Mouse (Mus musculus) forebrain, embryonic 14.5 days (tissue): Measurements from ENCODE around the gene Adamts13. TPM values are rescaled to one million over a fixed set of nuclear protein-coding genes. Genes with fewer than 3 reads are reported as not detected.
A peak's percentile ranks its signal among the peaks of the same experiment; 100 is the strongest.

Source experiments
- ATAC-seq: fragments of 200-750 bp; cut with Nextera tagmentation; 2 replicates; pipeline ENCODE4 v1.8.0; 2017; ENCODE audit warnings: mild to moderate bottlenecking, moderate library complexity
- DNase-seq: peaks from one replicate; pipeline ENCODE4 v3.0.0-alpha.2; 2015; ENCODE audit warnings: low spot score
- H3K27ac ChIP-seq: fragments of 300-500 bp; sonication (generic); 2 replicates; pipeline ENCODE4 v1.5.1; 2014; ENCODE audit warnings: low read depth, mild to moderate bottlenecking, control low read depth, low read length, moderate library complexity
- H3K27me3 ChIP-seq: fragments of 300-500 bp; sonication (generic); replicated peaks from 2 replicates; pipeline ENCODE4 v1.6.1; 2014; ENCODE audit warnings: low read length, control low read depth, mixed read lengths; ENCODE audit not compliant: control insufficient read depth, insufficient read depth
- H3K36me3 ChIP-seq: fragments of 300-500 bp; sonication (generic); 2 replicates; pipeline ENCODE4 v1.6.1; 2014; ENCODE audit warnings: low read length, control low read depth; ENCODE audit not compliant: control insufficient read depth, insufficient read depth
- H3K4me1 ChIP-seq: fragments of 300-500 bp; sonication (generic); 2 replicates; pipeline ENCODE4 v1.6.1; 2014; ENCODE audit warnings: antibody characterized with exemption, low read length, control low read depth; ENCODE audit not compliant: control insufficient read depth, insufficient read depth
- H3K4me2 ChIP-seq: fragments of 300-500 bp; sonication (generic); 2 replicates; pipeline ENCODE4 v1.6.1; 2014; ENCODE audit warnings: mild to moderate bottlenecking, control low read depth, low read length
- H3K4me3 ChIP-seq: fragments of 300-500 bp; sonication (generic); 2 replicates; pipeline ENCODE4 v1.5.1; 2014; ENCODE audit warnings: low read depth, low read length, control low read depth
- H3K9ac ChIP-seq: fragments of 300-500 bp; sonication (generic); 2 replicates; pipeline ENCODE4 v1.6.1; 2014; ENCODE audit warnings: mild to moderate bottlenecking, low read length, control low read depth, moderate library complexity
- H3K9me3 ChIP-seq: fragments of 300-500 bp; sonication (generic); replicated peaks from 2 replicates; pipeline ENCODE4 v1.6.1; 2016; ENCODE audit warnings: low read length, control low read depth, mixed read lengths; ENCODE audit not compliant: control insufficient read depth
- WGBS: fragments of 180-500 bp; shearing (Covaris S2); extraction: QIAGEN DNeasy Blood & Tissue Kit; methylation state at CpG from one replicate; pipeline ENCODE4 v1.1.7; 2014; 5-methylcytosine and 5-hydroxymethylcytosine counted together
- polyA plus RNA-seq: library from polyadenylated mRNA; unstranded; fragments of >200 nt; fragmentation: Nextera tagmentation; extraction: Ambion mirVana; gene quantifications from 2 replicates; pipeline ENCODE4 v1.2.1, GENCODE M21; 2014

The Adamts13 gene
- polyA plus RNA-seq, 1 experiment from 2014 or later = 0.53 TPM

- DNase-seq (no peak), ATAC-seq (no peak)
- Histone ChIP-seq H3K27ac (no peak overlapping the region), H3K4me2 (no peak overlapping the region), H3K4me1 (no peaks in the 10 kb centered on the region), H3K9me3 (no peaks in the 10 kb centered on the region), H3K36me3 (0 out of 2 replicates have a peak, but pooled peaks cover 7% of the 10 kb centered on the region), H3K4me3 (no peak overlapping the region), H3K27me3 (no peaks in the 10 kb centered on the region), H3K9ac (no peak overlapping the region)
- WGBS = 86% methylated on average over 3 of the region's 3 CpGs
Measured at GRCm38 (mm10) chr2:27025545-27025944, 52.3 kb downstream of the Adamts13 start.

- H3K9ac ChIP-seq = no peak overlapping the region
- H3K27me3 ChIP-seq = no peaks in the 10 kb centered on the region
- 0 out of 2 replicates have a peak, but pooled peaks cover 4% of the 10 kb centered on the region for H3K36me3 ChIP-seq
- H3K27ac ChIP-seq = no peak overlapping the region
- no peak overlapping the region for H3K4me3 ChIP-seq
- no peaks in the 10 kb centered on the region for H3K9me3 ChIP-seq
- 93% methylated on average over 3 of the region's 3 CpGs for WGBS
- H3K4me1 ChIP-seq = no peaks in the 10 kb centered on the region
- DNase-seq (no peak), ATAC-seq (no peak)
- no peak overlapping the region for H3K4me2 ChIP-seq
Measured at GRCm38 (mm10) chr2:27026332-27026731, 53.1 kb downstream of the Adamts13 start.

GRCm38 (mm10) chr2:27026857-27027617 is 53.8 kb downstream of the Adamts13 start:
- H3K4me2 ChIP-seq = peak overlapping the region; percentile 63
- peak overlapping the region; percentile 27; the same call in 1 of the 2 replicates for H3K4me3 ChIP-seq
- H3K9ac ChIP-seq = peak overlapping the region; percentile 57
- H3K9me3 ChIP-seq = no peaks in the 10 kb centered on the region
- WGBS = 72% methylated on average over 10 of the region's 10 CpGs
- no peaks in the 10 kb centered on the region for H3K4me1 ChIP-seq
- no peaks in the 10 kb centered on the region for H3K36me3 ChIP-seq
- ATAC-seq (no peak), DNase-seq (no peak)
- no peaks in the 10 kb centered on the region for H3K27me3 ChIP-seq
- H3K27ac ChIP-seq = no peak overlapping the region

GRCm38 (mm10) chr2:27027618-27028436 is 54.6 kb downstream of the Adamts13 start, which contains the start of gene Slc2a6:
Slc2a6 (minus strand) TSS chr2:27027998.
- Histone ChIP-seq H3K36me3 (no peaks in the 10 kb centered on the region), H3K9ac (peak within 1 kb of the TSS; percentile 57), H3K9me3 (no peaks in the 10 kb centered on the region), H3K4me1 (no peaks in the 10 kb centered on the region), H3K27ac (no peak within 1 kb of the TSS), H3K4me2 (peak within 1 kb of the TSS; percentile 63), H3K27me3 (no peaks in the 10 kb centered on the region), H3K4me3 (peak within 1 kb of the TSS; percentile 27)
- peak; percentile 95 for DNase-seq
- 3% methylated on average over 38 of the region's 38 CpGs for WGBS
- peak; percentile 100 for ATAC-seq

- Histone ChIP-seq H3K4me3 (peak overlapping the region; percentile 27), H3K9ac (peak overlapping the region; percentile 57; the same call in 1 of the 2 replicates), H3K27me3 (no peaks in the 10 kb centered on the region), H3K4me1 (no peaks in the 10 kb centered on the region), H3K27ac (no peak overlapping the region), H3K4me2 (peak overlapping the region; percentile 63), H3K36me3 (no peaks in the 10 kb centered on the region), H3K9me3 (no peaks in the 10 kb centered on the region)
- no peak; the same call in 1 of the 2 replicates for ATAC-seq
- no peak for DNase-seq
- WGBS = 72% methylated on average over 4 of the region's 4 CpGs
Measured at GRCm38 (mm10) chr2:27028437-27029015, 55.3 kb downstream of the Adamts13 start.

- Histone ChIP-seq H3K27ac (no peak overlapping the region), H3K36me3 (no peaks in the 10 kb centered on the region), H3K4me1 (no peaks in the 10 kb centered on the region), H3K27me3 (no peaks in the 10 kb centered on the region), H3K4me3 (no peak overlapping the region), H3K9ac (no peak overlapping the region), H3K9me3 (no peaks in the 10 kb centered on the region), H3K4me2 (no peak overlapping the region)
- no peak for DNase-seq
- no peak for ATAC-seq
- WGBS = 76% methylated on average over 2 of the region's 2 CpGs
Measured at GRCm38 (mm10) chr2:27032361-27032760, 59.1 kb downstream of the Adamts13 start.

GRCm38 (mm10) chr2:27036003-27036402 is 62.8 kb downstream of the Adamts13 start:
- H3K27me3 ChIP-seq = no peaks in the 10 kb centered on the region
- no peak overlapping the region for H3K9ac ChIP-seq
- 72% methylated on average over 3 of the region's 3 CpGs for WGBS
- H3K4me1 ChIP-seq = no peaks in the 10 kb centered on the region
- H3K36me3 ChIP-seq = no peaks in the 10 kb centered on the region
- DNase-seq (no peak), ATAC-seq (no peak)
- no peak overlapping the region for H3K27ac ChIP-seq
- H3K4me3 ChIP-seq = no peak overlapping the region
- H3K9me3 ChIP-seq = no peaks in the 10 kb centered on the region
- no peak overlapping the region for H3K4me2 ChIP-seq

- no peak for DNase-seq
- WGBS = 60% methylated on average over 4 of the region's 4 CpGs
- Histone ChIP-seq H3K9ac (no peak overlapping the region), H3K36me3 (no peaks in the 10 kb centered on the region), H3K4me2 (no peak overlapping the region), H3K4me1 (no peaks in the 10 kb centered on the region), H3K27ac (no peak overlapping the region), H3K9me3 (no peaks in the 10 kb centered on the region), H3K4me3 (no peak overlapping the region), H3K27me3 (no peaks in the 10 kb centered on the region)
- no peak for ATAC-seq
Measured at GRCm38 (mm10) chr2:27037008-27037407, 63.8 kb downstream of the Adamts13 start.
